Mouse (Mus musculus): ENCODE measurements around the gene 4930404N11Rik.

DNA sequence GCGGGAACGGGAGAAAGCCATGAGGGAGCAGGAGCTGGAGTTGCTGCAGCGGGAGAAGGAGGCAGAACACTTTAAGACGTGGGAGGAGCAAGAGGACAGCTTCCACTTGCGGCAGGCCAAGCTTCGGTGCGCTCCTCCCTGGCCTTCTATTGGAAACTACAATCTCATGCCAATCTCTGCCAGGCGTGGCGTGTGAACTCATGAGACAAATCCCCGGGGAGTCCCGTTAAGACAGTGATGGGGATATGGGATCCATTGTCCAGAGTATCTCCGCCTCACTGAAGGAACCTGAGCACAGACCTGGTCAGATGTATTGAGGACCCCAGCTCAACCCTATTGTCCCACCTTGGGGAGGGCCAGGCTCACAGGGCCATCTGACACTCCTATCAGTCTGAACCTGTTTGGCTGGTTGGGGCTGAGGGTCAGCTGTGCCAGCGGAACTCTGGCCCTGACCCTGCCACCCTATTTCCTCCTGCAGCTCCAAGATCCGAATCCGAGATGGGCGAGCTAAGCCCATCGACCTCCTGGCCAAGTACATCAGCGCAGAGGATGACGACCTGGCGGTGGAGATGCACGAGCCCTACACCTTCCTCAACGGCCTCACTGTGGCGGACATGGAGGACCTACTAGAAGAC, 42.4 kb downstream of the 4930404N11Rik start:
- TF ChIP-seq CTCF (IDR thresholded peaks at IDR 0.05; ENCODE audit: low read depth) (no peak), EP300 (IDR thresholded peaks at IDR 0.05; ENCODE audit: low read depth) (no peak)

Measured in heart, postnatal 0 days (tissue).